Mouse (Mus musculus) skeletal muscle tissue, adult 2 months (tissue): Measurements from ENCODE around the gene Pde11a.

ENCODE experiments used
- DNase-seq: peaks from one replicate; pipeline ENCODE4 v3.0.0-alpha.2; 2012; ENCODE audit warnings: low read depth, low spot score

Gene Pde11a

DNA sequence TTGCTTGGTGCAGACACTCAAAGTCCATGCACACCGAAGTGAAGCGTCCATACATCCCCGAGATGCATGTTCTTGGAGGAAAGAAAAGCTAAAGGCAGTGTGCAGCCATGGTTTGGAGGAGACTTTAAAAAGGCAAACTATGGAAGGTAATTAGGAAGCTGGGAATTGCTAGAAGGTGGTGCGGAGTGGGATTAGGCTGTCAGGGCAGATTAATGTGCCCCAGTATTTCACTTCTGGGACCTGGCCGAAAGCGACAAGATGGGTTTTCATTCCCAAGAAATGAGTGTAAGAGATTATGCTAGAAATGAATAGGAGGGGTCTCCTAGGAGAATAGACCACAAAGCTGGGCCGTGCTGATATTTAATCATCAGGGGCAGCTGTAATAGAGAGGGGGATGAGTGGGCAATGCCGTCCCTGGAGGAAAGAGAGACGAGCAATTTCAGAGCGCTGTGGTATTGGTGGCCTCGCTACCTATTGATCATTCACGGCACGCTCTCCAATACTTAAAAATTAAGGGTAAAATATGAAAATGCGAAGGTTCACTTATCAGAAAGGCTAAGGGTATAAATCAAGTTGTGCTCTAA lies 284.7 kb downstream of the Pde11a start:
- no peak for DNase-seq

DNA sequence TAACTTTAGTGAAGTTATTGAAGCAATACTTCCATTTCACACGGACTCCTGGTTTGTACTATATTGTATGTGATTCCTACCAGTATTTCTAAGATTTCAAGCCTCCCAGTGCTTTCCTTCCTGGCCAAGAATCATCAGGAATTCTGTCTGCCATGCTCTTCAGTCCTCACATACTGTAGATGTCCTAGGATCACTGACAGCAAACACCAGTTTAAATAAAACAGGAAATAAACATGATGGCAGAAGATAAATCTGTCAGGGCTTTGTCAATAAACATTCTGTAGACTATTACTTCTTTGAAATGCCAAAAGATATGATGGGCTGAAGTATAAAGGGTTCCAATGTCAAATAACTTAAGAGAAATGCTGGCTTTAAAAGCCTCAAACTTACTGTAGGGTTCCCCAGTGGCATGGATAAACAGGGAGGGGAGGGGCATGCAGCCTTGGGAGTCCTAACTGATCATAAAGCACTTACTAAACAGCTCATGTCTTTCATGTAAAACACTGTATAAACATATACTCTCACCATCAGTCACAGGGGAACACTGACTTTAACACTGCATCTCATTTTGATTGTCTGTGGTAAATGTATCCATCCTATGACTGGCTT lies 285.6 kb downstream of the Pde11a start:
- no peak for DNase-seq

DNA sequence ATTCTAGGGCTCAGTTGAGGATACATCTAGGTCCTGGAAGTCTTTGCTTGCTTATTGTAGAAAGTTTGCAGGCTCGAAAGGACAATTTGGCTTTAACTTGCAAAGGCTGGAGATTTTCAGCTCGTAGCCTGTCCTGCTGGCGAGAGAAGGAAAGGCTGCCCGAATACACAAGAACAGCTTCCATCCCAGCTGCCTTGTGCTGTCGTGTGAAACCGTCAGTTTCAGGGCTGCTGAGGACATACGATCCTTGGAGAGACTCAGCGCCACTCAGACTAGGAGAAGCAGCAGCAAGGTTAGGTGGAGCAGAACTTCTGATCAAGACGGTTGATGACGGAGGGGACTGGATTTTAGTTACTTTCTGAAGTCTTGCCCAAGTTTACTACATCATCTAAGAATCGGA lies 287.2 kb downstream of the Pde11a start:
- DNase-seq, result no peak

DNA sequence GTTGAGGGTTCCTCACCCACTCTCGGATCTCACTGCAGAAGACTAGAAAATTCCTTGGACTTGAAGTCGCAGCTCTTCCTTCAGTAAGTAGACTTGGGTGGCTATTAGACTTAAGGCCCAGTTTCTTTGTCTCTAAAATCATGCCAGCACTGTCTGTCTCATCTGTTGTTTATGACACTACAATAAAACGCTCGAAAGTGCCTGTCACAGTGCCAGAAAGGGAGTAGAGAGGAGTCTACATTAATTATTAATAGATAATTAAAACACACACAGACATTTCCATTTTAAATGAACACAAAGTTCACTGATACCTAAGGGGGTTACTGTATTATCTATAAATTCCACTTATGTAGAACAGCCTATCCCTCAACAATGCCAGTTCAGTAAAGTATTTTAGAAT lies 287.7 kb downstream of the Pde11a start:
- no peak for DNase-seq

DNA sequence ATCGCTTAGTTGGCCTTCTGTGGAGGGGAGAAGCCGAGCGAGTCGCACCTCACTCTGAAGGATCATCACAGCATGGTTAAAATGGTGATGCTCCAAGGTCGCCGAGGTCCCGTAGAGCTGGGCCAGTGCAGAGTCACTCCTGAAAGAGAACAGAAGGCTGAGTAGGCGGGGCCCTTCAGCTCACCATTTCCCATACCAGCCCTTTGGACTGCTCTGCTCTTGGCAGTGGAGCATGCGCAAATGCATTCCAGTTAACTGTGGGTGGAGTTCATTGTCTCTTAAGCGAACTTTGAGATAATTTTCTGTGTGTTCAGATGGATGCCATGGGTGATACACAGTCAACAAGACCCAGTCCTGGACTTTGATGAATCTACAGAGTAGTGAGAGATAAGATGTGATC lies 288.5 kb downstream of the Pde11a start:
- no peak for DNase-seq

DNA sequence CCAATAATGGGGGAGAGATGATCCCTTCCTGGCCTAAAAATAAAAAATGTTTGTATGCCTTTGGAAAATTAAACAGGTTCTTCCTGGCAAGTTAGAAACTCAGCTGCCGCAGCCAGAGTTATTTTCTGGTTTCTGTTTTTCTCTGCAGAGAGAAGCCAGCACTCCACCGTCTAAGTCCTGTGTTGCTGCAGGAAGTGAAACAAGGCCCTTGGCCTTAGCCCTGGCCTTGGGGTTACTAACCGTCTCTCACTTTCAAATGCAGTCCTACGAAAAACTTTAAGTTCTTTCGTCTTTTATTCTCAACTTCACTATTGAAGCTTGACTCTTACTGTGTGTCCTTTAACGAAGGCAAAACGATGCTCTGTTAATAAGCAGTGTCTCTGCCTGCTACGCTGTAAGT lies 289.0 kb downstream of the Pde11a start:
- DNase-seq, result no peak

DNA sequence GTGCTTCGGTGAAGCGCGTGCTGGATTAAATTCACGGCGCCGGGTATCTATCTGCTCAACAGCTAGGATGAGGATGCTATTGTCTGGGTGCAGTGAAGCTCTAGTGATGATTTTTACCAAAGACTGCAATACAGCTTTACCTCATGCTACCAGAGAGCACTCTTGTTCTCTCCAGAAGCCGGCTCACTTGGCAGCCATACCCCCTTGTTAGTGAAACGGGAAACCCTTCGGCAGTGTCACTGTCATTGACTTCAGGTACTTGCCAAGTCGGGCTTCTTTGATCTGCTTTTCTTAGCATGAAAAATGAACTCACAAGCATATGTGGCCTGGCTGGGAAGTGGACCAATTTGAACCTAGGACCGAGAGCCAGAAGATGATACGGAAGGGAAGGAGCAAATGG lies 290.8 kb downstream of the Pde11a start:
- peak; percentile 21 for DNase-seq

DNA sequence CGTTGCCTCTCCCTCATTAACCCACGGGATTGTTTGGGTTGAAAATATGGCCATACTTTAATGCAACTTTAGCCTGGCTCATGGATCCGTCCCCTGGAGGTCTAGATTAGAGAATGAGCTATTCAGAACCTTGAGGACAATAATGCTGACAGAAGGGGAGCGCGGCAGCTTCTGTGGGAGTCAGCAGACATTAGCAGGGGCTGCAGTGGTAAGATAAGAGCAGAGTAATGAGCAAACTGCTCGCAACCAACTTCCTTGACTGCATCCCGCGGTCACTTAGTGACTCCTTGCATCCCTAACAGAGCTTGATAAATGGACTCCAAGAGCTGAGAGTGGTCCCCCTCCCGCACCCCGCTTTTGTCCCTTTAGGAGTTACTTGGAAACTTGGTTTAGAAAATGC lies 296.4 kb downstream of the Pde11a start:
- DNase-seq, result no peak

DNA sequence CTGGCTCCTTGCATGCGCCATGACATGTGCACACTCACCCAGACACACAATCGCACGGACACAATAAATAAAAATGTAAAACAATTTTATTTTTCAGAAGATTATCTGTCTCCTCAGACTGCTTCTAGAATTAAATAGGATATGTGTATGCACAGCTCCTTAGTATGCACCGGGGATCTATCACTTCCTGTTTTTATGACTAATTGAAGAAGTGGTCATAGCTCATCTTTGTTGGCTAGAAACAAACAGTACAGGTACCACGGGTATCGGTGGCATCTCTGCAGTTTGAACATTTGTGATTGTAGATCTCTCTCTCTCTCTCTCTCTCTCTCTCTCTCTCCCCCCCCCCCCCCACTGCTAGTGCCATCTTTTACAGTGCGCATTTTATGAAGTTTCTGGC lies 298.5 kb downstream of the Pde11a start:
- no peak for DNase-seq

DNA sequence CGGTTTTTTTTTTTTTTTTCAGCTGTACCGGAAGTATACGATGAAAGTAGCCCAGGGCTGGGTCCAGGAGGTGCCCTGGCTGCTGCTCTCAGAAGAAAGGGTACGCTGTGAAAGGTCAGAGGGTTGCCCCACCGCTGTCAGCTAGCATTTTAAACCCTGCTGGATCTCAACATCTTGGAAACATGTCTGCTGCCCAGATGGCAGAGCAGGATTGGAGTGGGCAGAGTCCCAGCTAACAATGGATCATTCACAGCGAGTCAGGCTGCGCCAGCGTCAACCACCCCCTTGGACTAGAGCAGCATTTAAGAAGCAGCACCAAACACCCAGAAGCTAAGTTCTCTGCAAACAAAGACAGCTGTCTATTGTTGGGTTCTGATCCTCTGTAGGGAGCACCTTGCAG lies 308.5 kb downstream of the Pde11a start:
- no peak for DNase-seq

DNA sequence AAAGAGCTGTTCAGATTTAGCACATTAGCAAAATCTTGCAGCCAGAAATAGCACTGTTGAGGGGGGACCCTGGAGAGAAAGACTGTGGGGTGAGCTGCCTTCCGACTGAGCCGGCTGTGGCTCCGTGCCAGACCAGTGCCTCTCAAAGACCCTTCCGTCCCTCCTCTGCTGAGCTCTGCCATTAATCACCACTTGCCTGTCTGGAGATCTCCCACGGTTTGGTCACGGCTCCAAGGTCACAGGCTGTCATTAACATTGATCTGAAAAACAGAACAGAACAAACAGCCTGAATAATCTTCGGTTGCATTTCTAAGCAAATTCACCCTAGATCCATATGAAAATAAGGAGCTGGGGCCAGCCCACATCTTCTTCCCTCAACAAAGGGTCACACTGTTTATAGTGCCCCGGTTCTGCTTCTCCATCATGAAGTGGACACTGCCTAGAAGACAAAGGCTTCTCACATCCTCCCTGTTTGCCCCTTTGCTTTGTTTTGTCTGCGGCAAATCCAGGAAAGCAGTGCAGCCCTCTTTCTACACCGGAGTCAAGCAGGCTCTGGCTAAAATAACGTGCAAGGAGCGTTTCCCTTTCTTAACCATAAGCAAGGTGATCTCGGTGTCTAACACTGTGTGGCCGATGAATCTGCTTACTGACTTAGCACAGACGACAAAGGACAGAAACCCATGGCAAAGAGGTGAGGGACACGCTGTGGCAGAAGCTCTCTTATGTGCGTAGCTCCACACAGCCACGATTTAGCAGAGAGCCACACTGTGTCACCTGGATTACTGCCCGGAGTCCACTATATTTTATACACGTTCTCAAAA lies 309.3 kb downstream of the Pde11a start:
- DNase-seq, result no peak

DNA sequence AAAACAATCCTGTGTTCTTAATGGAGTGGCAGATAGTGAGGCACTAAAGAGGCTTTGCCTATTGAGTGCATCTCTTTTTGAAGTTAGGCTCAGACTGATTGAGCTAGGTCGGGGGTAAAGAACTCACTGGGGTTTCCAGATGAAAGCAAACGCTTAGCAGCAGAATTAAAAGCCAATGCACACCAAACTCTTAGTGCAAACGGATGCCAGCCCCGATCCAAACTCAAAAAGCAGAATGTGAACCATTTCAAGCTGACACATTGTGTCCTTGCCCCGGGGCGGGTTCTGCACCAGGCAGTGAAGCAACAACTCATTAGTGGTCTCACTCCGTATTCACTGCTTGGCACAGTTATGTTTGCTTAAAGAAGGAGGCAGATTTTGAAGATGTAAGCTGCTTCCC lies 321.7 kb downstream of the Pde11a start:
- no peak for DNase-seq

DNA sequence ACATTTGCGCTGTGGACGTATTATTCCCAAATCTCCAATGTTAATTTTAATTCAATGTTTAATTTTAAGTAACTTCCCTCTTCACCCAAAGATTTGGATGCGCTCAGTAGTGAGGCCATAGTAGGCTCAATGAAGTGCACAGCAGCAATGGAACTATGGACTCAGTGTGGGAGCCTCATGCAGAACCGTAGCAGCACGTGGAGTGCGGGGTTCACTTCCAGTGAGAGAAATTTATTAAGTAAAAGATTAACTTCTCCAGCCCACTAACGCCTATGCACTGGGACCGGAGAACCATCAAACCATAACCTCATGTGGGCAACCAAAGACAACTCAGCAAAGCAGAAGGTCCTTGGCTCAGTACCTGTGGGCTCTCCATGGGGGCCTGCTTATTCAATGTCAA lies 322.4 kb downstream of the Pde11a start:
- no peak for DNase-seq

DNA sequence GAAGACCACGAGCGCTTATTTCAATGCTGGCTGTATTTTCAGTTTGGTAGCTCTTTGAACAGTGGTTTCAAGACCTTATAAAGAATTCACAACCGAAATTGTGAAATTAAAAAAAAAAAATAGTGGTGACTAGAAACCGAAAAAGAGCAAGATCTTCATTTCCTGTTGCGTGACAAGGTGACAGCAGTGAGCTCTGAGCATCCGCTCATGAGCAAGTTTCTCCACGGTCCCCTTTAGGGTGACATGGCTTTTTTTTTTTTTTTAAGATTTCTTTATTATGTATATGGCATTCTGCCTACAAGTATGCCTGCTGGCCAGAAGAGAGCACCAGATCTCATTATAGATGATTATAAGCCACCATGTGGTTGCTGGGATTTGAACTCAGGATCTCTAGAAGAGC lies 323.1 kb downstream of the Pde11a start:
- DNase-seq, result no peak

DNA sequence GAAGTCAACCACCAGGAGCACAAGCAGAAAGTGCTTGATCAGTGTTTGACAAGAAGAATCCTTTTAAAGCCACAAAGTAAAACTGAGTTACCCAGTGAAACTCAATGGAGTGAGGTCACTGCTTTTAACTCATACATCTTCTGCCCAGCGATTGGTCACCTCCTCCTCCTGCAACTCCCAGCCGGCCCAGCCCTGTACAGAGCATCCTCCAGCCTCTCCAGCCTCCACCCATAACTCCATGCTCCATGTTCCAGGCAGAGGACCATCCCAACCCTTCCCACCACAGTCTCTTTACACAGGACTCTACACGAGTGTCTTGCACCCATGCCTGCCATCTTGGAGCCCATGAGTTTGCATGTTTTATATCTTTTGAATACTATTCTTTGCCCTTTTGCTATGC lies 323.9 kb downstream of the Pde11a start:
- no peak for DNase-seq

DNA sequence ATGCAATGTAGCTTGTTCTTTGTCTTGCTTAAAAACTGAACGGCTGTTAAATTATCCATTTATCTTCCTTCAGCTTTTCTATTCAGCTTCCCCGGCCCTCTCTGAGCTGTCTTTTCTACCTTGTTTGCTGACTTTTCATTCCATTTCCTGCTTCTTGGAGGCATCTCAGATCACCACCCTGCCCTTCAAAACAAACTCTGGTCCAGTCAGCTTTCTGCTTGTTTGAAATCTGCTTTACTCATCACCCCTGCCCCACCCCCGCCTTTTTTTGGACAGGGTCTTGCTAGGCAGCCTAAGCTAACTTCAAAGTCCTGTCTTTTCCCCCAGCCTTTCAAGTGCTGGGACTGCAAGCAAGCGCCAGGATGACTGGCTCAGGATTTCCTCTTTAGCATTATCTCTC lies 332.4 kb downstream of the Pde11a start:
- DNase-seq, result no peak

DNA sequence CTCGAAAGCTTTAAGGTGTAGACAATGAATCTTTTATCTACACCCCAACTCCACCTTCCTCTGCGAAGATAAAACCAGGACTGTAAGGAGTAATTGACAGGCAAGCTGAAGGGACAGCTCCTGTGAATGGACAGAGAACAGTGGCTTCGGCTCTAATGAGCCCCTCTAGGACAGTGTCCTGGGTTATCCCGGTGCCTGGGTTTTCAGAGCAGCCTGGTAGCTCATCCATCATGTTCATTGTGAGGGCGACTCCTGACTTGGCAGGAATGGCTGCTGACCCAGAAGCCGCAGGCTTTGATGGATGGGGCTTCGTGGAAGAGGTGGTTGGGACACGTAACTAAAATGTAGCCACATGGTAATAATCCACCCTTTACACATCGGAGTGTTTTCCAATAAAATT lies 335.7 kb downstream of the Pde11a start:
- DNase-seq, result no peak

DNA sequence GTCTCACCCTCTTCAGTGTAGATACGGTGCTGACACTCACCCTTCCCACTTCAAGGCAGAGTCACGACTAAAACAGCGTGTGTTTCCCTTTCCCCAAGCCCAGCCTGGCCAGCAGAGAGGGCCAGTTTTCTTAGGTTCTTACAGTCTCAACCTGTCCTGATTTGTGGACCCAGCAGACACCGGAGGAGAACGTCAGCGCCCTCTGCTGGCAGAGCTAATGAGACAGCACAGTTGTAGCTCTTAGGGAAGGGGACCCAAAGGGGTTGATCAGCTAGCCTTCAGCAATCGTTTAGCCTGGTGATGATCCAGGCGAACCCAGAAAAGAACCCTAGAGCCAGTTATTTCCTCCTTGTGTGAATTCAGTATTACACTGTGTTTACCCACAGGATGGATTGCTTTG lies 337.2 kb downstream of the Pde11a start:
- DNase-seq, result peak; percentile 31

DNA sequence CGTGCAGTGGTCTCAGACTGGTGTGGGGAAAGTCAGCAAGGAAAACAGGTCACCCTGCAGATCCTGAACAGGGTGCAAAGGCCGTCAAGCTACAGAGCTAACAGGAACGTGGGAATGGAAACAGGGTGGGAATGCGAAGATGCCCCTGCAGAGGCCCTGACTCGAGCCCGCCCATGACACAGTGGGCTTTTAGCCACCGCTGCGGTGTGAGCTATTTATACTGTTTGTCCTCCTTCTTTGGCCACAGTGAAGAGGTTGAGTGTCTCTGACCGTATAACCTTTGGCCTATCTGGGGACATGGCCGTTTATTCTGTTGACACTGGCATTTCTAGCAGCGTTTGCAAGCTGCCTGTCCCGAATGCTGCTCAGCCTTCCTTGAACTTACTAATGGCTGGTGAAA lies 338.9 kb downstream of the Pde11a start:
- peak; percentile 3 for DNase-seq

DNA sequence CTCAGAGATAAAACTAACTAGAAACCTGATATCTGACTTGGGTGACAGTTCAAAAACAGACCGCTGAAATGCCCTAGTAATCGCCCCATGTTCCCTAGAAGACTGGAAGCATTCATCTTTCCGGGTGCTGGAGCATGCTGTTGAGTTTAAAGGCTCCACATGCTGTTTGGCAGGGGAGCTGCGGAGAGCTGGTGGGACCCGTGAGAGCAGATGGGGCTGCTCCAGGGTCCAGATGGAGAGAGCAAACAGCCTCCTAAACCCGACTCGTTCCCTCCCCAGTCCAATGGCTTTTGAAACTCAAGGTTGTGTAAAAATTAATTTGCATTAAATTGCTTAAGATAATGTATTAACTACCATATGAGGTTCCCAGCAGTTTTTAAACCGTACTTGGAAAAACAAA lies 339.9 kb downstream of the Pde11a start:
- DNase-seq, result no peak

DNA sequence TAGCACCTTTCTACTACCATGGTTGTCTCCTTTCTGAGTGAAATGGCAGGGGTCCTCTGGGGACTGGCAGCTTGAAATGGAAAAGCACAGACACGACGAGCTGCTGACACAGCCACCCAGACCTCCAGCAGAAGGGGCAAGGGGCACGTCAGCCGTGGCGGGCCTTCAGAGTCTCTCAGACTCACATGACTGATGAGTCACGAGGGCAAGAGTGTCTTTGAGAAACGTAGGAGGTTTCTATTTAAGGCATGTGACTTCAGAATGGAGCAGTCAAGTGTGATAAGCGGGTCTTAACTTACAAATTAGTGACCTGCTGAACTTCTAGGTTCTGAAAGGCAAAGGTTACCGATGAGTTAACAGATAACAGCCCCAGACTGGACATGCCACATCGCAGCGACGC lies 340.8 kb downstream of the Pde11a start:
- no peak for DNase-seq

DNA sequence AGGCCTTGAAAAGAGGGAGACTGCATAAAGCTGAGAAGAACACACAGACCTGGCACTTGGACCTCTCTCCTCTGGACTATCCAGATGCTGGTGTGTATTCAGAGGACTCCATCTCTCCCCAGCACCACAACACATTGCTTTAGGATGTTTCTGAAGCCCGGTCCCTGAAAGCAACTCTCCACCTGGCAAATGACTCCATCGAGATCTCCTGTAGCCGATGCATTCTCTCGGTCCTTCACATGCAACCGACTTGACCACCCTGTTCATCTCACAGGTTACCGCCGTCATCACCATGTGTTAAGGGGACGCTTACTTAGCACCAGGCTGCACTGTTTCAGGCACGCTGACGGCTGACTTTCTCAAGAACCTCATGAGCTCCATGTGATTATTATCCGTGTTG lies 343.7 kb downstream of the Pde11a start:
- DNase-seq, result no peak

DNA sequence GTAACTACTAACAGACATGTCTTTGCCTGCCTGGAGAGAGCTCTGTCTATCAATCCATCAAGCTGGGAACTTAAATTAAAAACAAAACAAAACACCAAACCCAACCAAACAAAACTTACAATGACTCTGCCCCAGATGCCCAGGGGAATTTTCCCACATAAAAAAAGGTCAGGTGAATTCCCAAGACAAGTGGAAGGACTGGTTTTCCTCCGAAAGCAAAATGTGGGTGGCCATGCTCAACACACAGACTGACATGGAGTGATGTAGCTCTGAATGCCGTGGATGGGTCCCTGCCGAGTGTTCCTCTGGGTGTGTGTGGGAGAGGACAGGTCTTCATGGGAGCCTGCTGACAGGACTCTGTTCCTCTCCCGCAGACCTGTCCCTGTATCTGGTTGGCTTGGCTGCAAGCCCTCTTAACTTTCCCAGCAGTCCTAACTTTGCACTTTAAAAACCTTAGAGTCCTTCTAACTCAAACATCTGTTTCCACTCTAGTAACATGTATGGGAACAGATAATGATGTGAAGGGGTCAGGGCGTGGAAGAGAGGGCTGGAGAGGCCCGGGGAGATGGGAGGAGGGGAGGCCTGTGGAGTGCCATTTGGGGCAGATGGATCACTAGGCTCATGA lies 346.9 kb downstream of the Pde11a start:
- no peak for DNase-seq
